Mouse (Mus musculus) MEL (cell line): ENCODE measurements around the gene Flad1. TPM values are rescaled to one million over a fixed set of nuclear protein-coding genes. Genes with fewer than 3 reads are reported as not detected.

ENCODE experiments used
- DNase-seq: peaks from one replicate; pipeline ENCODE4 v3.0.0; 2011; ENCODE audit warnings: low read depth, low spot score
- H3K27ac ChIP-seq: 2 replicates; pipeline ENCODE4 v1.5.1; 2012; ENCODE audit warnings: low read depth, mild to moderate bottlenecking, control low read depth, low read length, moderate library complexity; ENCODE audit not compliant: control insufficient read depth
- H3K27me3 ChIP-seq, 2 experiments: fragments of 150-350 bp in 1 of 2; sonication (generic) in 1 of 2; 2 replicates each; pipeline ENCODE4 v1.6.1; 2012; ENCODE audit warnings: low read length in 2 of 2, mild to moderate bottlenecking in 2 of 2, improper control_type of control experiment in 1 of 2, moderate library complexity in 1 of 2; ENCODE audit not compliant: insufficient read depth in 2 of 2, control insufficient read depth in 1 of 2
- H3K36me3 ChIP-seq, 2 experiments: 2 replicates each; pipeline ENCODE4 v1.6.1; 2012 to 2014; ENCODE audit warnings: low read length in 2 of 2, improper control_type of control experiment in 1 of 2, inconsistent platforms in 1 of 2, mild to moderate bottlenecking in 1 of 2; ENCODE audit not compliant: insufficient read depth in 2 of 2, control insufficient read depth in 1 of 2
- H3K4me1 ChIP-seq, 2 experiments: fragments of 150-350 bp in 1 of 2; sonication (generic) in 1 of 2; 2 replicates each; pipeline ENCODE4 v1.6.1; 2012; ENCODE audit warnings: low read length in 2 of 2, improper control_type of control experiment in 1 of 2, mild to moderate bottlenecking in 1 of 2; ENCODE audit not compliant: insufficient read depth in 2 of 2, control insufficient read depth in 1 of 2
- H3K4me3 ChIP-seq, 2 experiments: fragments of 150-350 bp in 1 of 2; sonication (generic) in 1 of 2; 2 replicates each; pipeline ENCODE4 v1.5.1; 2012; ENCODE audit warnings: low read depth in 2 of 2, low read length in 2 of 2, mild to moderate bottlenecking in 2 of 2, moderate library complexity in 2 of 2, control low read depth in 1 of 2, improper control_type of control experiment in 1 of 2; ENCODE audit not compliant: control insufficient read depth in 1 of 2, insufficient read depth in 1 of 2
- H3K79me2 ChIP-seq: 2 replicates; pipeline ENCODE4 v1.6.1; 2012; ENCODE audit warnings: mild to moderate bottlenecking, low read length, moderate library complexity; ENCODE audit not compliant: control insufficient read depth, poor library complexity, insufficient read depth
- H3K9ac ChIP-seq: 2 replicates; pipeline ENCODE4 v1.6.1; 2012; ENCODE audit warnings: low read depth, mild to moderate bottlenecking, control low read depth, low read length, moderate library complexity; ENCODE audit not compliant: control insufficient read depth, poor library complexity, severe bottlenecking
- H3K9me3 ChIP-seq: fragments of 150-350 bp; sonication (generic); replicated peaks from 2 replicates; pipeline ENCODE4 v1.6.1; 2012; ENCODE audit warnings: mild to moderate bottlenecking, low read length, improper control_type of control experiment, moderate library complexity; ENCODE audit not compliant: insufficient read depth
- BHLHE40 ChIP-seq: IDR thresholded peaks from 2 replicates; pipeline ENCODE4 v1.6.1; 2012; ENCODE audit warnings: low read depth, mild to moderate bottlenecking, inconsistent platforms, low read length, improper control_type of control experiment, borderline replicate concordance
- CHD1 ChIP-seq: IDR thresholded peaks from 2 replicates; pipeline ENCODE4 v1.6.1; 2012; ENCODE audit warnings: low read depth, mild to moderate bottlenecking, inconsistent platforms, low read length, improper control_type of control experiment
- CHD2 ChIP-seq: IDR thresholded peaks from 2 replicates; pipeline ENCODE4 v1.6.1; 2011; ENCODE audit warnings: low read length, improper control_type of control experiment
- CTCF ChIP-seq, 3 experiments: IDR thresholded peaks in 2 of 3; conservative IDR thresholded peaks in 1 of 3; 2 replicates each; pipeline ENCODE4 v1.5.1; 2011 to 2012; ENCODE audit warnings: low read length in 3 of 3, low read depth in 2 of 3, mild to moderate bottlenecking in 2 of 3, improper control_type of control experiment in 1 of 3, inconsistent platforms in 1 of 3, mixed read lengths in 1 of 3, moderate library complexity in 1 of 3; ENCODE audit not compliant: control insufficient read depth in 1 of 3, insufficient read depth in 1 of 3, poor library complexity in 1 of 3, severe bottlenecking in 1 of 3
- E2F4 ChIP-seq: IDR thresholded peaks from 2 replicates; pipeline ENCODE4 v1.6.1; 2011; ENCODE audit warnings: low read depth, low read length, improper control_type of control experiment, borderline replicate concordance
- ETS1 ChIP-seq: IDR thresholded peaks from 2 replicates; pipeline ENCODE4 v1.6.1; 2012; ENCODE audit warnings: low read depth, mild to moderate bottlenecking, inconsistent platforms, low read length, improper control_type of control experiment, moderate library complexity
- GATA1 ChIP-seq: IDR thresholded peaks from 2 replicates; pipeline ENCODE4 v1.6.1; 2011; ENCODE audit warnings: low read depth, low read length, improper control_type of control experiment
- HCFC1 ChIP-seq: IDR thresholded peaks from 2 replicates; pipeline ENCODE4 v1.6.1; 2012; ENCODE audit warnings: low read depth, mild to moderate bottlenecking, inconsistent platforms, low read length, improper control_type of control experiment, moderate library complexity
- MEF2A ChIP-seq: IDR thresholded peaks from 2 replicates; pipeline ENCODE4 v1.6.1; 2014; ENCODE audit warnings: low read depth, mild to moderate bottlenecking, inconsistent platforms, low read length, improper control_type of control experiment; ENCODE audit not compliant: poor library complexity, insufficient replicate concordance, severe bottlenecking; ENCODE audit errors: extremely low read depth
- MXI1 ChIP-seq: IDR thresholded peaks from 2 replicates; pipeline ENCODE4 v1.6.1; 2011; ENCODE audit warnings: mild to moderate bottlenecking, low read depth, low read length, improper control_type of control experiment
- MYB ChIP-seq: IDR thresholded peaks from 2 replicates; pipeline ENCODE4 v1.6.1; 2011; ENCODE audit warnings: mild to moderate bottlenecking, low read depth, low read length, improper control_type of control experiment
- MYC ChIP-seq: IDR thresholded peaks from 2 replicates; pipeline ENCODE4 v1.6.1; 2011; ENCODE audit warnings: low read depth, mild to moderate bottlenecking, low read length, improper control_type of control experiment, moderate library complexity
- NELFE ChIP-seq: IDR thresholded peaks from 2 replicates; pipeline ENCODE4 v1.6.1; 2011; ENCODE audit warnings: low read depth, low read length, improper control_type of control experiment
- NRF1 ChIP-seq: IDR thresholded peaks from 2 replicates; pipeline ENCODE4 v1.6.1; 2014; ENCODE audit warnings: low read depth, mild to moderate bottlenecking, inconsistent platforms, low read length, improper control_type of control experiment, moderate library complexity; ENCODE audit not compliant: poor library complexity, insufficient read depth, severe bottlenecking
- POLR2A ChIP-seq, 2 experiments: IDR thresholded peaks; 2 replicates each; pipeline ENCODE4 v1.6.1; 2011 to 2012; ENCODE audit warnings: low read length in 2 of 2, mild to moderate bottlenecking in 2 of 2, control low read depth in 1 of 2, improper control_type of control experiment in 1 of 2, low read depth in 1 of 2, moderate library complexity in 1 of 2; ENCODE audit not compliant: control insufficient read depth in 1 of 2, insufficient read depth in 1 of 2, poor library complexity in 1 of 2
- POLR2AphosphoS2 ChIP-seq: IDR thresholded peaks from 2 replicates; pipeline ENCODE4 v1.6.1; 2011; ENCODE audit warnings: low read length, improper control_type of control experiment
- RCOR1 ChIP-seq: IDR thresholded peaks from 2 replicates; pipeline ENCODE4 v1.6.1; 2012; ENCODE audit warnings: low read depth, mild to moderate bottlenecking, inconsistent platforms, low read length, improper control_type of control experiment
- SIN3A ChIP-seq: IDR thresholded peaks from 2 replicates; pipeline ENCODE4 v1.6.1; 2012; ENCODE audit warnings: low read length, improper control_type of control experiment, inconsistent platforms
- UBTF ChIP-seq: IDR thresholded peaks from 2 replicates; pipeline ENCODE4 v1.6.1; 2012; ENCODE audit warnings: low read depth, mild to moderate bottlenecking, inconsistent platforms, low read length, improper control_type of control experiment, moderate library complexity, borderline replicate concordance; ENCODE audit not compliant: insufficient read depth
- ZKSCAN1 ChIP-seq: IDR thresholded peaks from 2 replicates; pipeline ENCODE4 v1.6.1; 2012; ENCODE audit warnings: low read depth, mild to moderate bottlenecking, inconsistent platforms, low read length, improper control_type of control experiment, moderate library complexity
- polyA plus RNA-seq, 2 experiments: library from polyadenylated mRNA; stranded (reverse) in 1 of 2; unstranded in 1 of 2; fragments of >175 nt in 1 of 2; fragments of >200 nt in 1 of 2; gene quantifications; 2 replicates each; pipeline versions ENCODE4 v1.2.1 to v1.2.4; 2012; ENCODE audit warnings: low replicate concordance in 2 of 2, low read depth in 1 of 2; ENCODE audit not compliant: insufficient read length in 2 of 2, insufficient read depth in 1 of 2, missing spikeins in 1 of 2
- total RNA-seq: library from RNA; depleted of rRNA; stranded (reverse); fragments of 300-350 nt; gene quantifications from 2 replicates; pipeline ENCODE4 v1.2.3, GENCODE M21; 2012

The Flad1 gene
- total and polyA plus RNA-seq, 3 experiments, result 42.9 to 54.2 TPM; not detected in 1

- Histone ChIP-seq H3K9ac (no peak overlapping the region), H3K9me3 (no peaks in the 10 kb centered on the region), H3K79me2 (no peaks in the 10 kb centered on the region), H3K4me1 (no peaks in the 10 kb centered on the region), H3K27me3 (no peaks in the 10 kb centered on the region), H3K36me3 (no peaks in the 10 kb centered on the region), H3K27ac (no peak overlapping the region), H3K4me3 (no peak overlapping the region)
- TF ChIP-seq NRF1 (no peak), RCOR1 (no peak), GATA1 (no peak), E2F4 (no peak), ZKSCAN1 (no peak), MYB (no peak), NELFE (no peak), MYC (no peak), CHD1 (no peak), MEF2A (no peak), MXI1 (no peak), CTCF (IDR thresholded peaks at IDR 0.05 in 2 of 3, conservative IDR thresholded peaks at IDR 0.05 in 1 of 3; ENCODE audit: control insufficient read depth in 1 of 3, insufficient read depth in 1 of 3, low read depth in 2 of 3, low read length in 3 of 3, poor library complexity in 1 of 3, severe bottlenecking in 1 of 3) (no peak), ETS1 (no peak), CHD2 (no peak), POLR2AphosphoS2 (no peak), HCFC1 (no peak), POLR2A (IDR thresholded peaks at IDR 0.05; ENCODE audit: control insufficient read depth in 1 of 2, insufficient read depth in 1 of 2, low read depth in 1 of 2, low read length in 2 of 2, poor library complexity in 1 of 2) (no peak)
- no peak for DNase-seq
These were observed 31.0 kb downstream of the Flad1 start for GRCm38 (mm10) chr3:89380711-89381110.

- Histone ChIP-seq H3K4me3 (no peak overlapping the region), H3K9ac (no peak overlapping the region), H3K36me3 (no peaks in the 10 kb centered on the region)
These were observed 31.4 kb downstream of the Flad1 start for GRCm38 (mm10) chr3:89380291-89380690.

More at GRCm38 (mm10) chr3:89380291-89380690, 31.4 kb downstream of the Flad1 start:
- H3K9me3 ChIP-seq, result no peaks in the 10 kb centered on the region
- H3K27me3 ChIP-seq, result no peaks in the 10 kb centered on the region
- H3K4me1 ChIP-seq, result no peaks in the 10 kb centered on the region
- no peak for DNase-seq
- H3K79me2 ChIP-seq, result no peaks in the 10 kb centered on the region
- H3K27ac ChIP-seq, result no peak overlapping the region
- no peak for TF ChIP-seq UBTF
- TF ChIP-seq GATA1, result no peak
- no peak for TF ChIP-seq SIN3A
- no peak for TF ChIP-seq BHLHE40
